Comparison of ENCODE assay signal across 8 mouse cellular contexts in the genomic region with DNA sequence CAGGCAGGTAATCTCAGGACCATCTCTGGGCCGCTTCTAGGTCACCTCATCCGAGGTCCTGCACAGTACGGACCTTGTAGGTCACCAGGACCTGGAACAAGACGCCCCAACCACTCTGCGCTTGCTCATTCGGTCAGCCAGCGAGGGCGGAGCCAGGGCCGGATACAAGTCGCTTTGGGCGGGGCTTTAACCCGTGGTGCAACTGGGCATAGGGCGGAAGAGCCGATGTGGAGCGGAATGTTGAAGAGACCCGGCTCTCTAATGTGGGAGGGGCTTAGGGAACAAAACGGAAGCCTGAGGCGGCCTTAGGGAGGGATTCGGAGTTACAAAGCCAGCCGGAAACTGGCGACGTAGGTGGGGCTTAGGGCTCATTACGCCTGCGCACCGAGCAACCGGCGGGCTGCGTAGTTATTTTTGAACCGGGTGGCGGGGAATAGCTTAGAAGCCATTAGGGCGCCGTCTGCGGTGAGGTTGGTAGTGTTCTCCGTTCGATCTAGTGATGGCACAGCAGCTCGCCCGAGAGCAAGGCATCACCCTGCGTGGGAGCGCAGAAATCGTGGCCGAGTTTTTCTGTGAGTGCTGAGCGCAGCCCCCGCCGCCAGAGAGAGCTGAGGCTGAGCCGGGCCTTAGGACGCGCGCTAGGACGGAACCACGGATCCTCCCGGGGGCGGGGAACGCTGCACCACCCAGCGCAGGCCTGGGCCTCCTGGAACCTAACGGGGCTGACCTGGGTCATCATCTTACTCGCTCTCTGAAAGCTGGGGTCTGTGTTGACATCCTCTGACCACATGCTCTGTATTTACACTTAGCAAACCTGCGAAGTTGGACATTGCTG. TPM values are rescaled to one million over a fixed set of nuclear protein-coding genes. Genes with fewer than 3 reads are reported as not detected.
DNase-seq lines count a peak whose midpoint lies in the region; ATAC-seq lines count a peak whose summit lies in the region.

Gene Mad2l1, plus strand, starts transcription at position 363 of the 835 bp plus-strand sequence.

- peak within 1 kb of the TSS; percentile 80 for H3K4me3 ChIP-seq in heart, embryonic 10.5 days
- peak within 1 kb of the TSS; percentile 85 for H3K4me3 ChIP-seq in kidney, embryonic 15.5 days (replicated peaks)

- H3K27ac ChIP-seq in heart, embryonic 10.5 days, result peak within 1 kb of the TSS; percentile 90
- peak within 1 kb of the TSS; percentile 91 for H3K27ac ChIP-seq in kidney, embryonic 15.5 days

- peaks cover 10% of the 10 kb centered on the region for H3K4me1 ChIP-seq in heart, embryonic 10.5 days
- H3K4me1 ChIP-seq in kidney, embryonic 15.5 days, result peaks cover 17% of the 10 kb centered on the region

- H3K27me3 ChIP-seq in heart, embryonic 10.5 days (ENCODE audit: insufficient read depth, poor library complexity, severe bottlenecking), result no peaks in the 10 kb centered on the region
- no peaks in the 10 kb centered on the region for H3K27me3 ChIP-seq in kidney, embryonic 15.5 days

- DNase-seq in B cell, adult 2 months, result peak; percentile 97
- peak; percentile 100 for DNase-seq in brain, adult 2 months (ENCODE audit: low read depth, low spot score)
- DNase-seq in heart, embryonic 10.5 days (ENCODE audit: low spot score), result peak; percentile 100
- DNase-seq in liver, result peak; percentile 99
- peak; percentile 97 for DNase-seq in spleen, postnatal 4 days (ENCODE audit: low spot score in 2 of 2)

- under 1% methylated on average over 57 of the region's 57 CpGs for WGBS in heart, embryonic 10.5 days
- WGBS in kidney, embryonic 15.5 days, result under 1% methylated on average over 57 of the region's 57 CpGs

- H3K9me3 ChIP-seq in heart, embryonic 10.5 days, result no peaks in the 10 kb centered on the region
- no peaks in the 10 kb centered on the region for H3K9me3 ChIP-seq in kidney, embryonic 15.5 days (replicated peaks)

- H3K9ac ChIP-seq in kidney, embryonic 15.5 days, result peak within 1 kb of the TSS; percentile 66

- H3K36me3 ChIP-seq in heart, embryonic 10.5 days, result peaks cover 18% of the 10 kb centered on the region
- H3K36me3 ChIP-seq in kidney, embryonic 15.5 days, result peaks cover 19% of the 10 kb centered on the region

- ATAC-seq in erythroblast, adult 5-6 weeks (replicated peaks; ENCODE audit: low FRiP score, poor library complexity, severe bottlenecking), result peak; percentile 96
- ATAC-seq in kidney, embryonic 15.5 days (replicated peaks; ENCODE audit: low FRiP score), result peak; percentile 99
- ATAC-seq in monocyte, adult 5-6 weeks (replicated peaks; ENCODE audit: insufficient number of reproducible peaks, low FRiP score, low TSS enrichment, poor library complexity, severe bottlenecking), result peak; percentile 98

- H3K4me2 ChIP-seq in kidney, embryonic 15.5 days, result peak within 1 kb of the TSS; percentile 69

RNA-seq across cellular contexts. Expression of gene Mad2l1, which starts in this region (rescaled TPM):
- 50.6 and 58.4 TPM in 2 replicates for total RNA-seq in erythroblast, adult 5-6 weeks (2015; ENCODE audit: low replicate concordance)
- total RNA-seq in erythroblast, adult 5-6 weeks (2017; ENCODE audit: low replicate concordance), result 35.8 and 38.6 TPM in 2 replicates
- polyA plus RNA-seq in heart, embryonic 10.5 days (2016; fragmentation: Nextera tagmentation; extraction: Ambion mirVana), result 88.9 and 115 TPM in 2 replicates
- polyA plus RNA-seq in kidney, embryonic 15.5 days (2015; fragmentation: Nextera tagmentation; extraction: Ambion mirVana), result 106 and 113 TPM in 2 replicates
- total RNA-seq in monocyte, adult 5-6 weeks (2017), result 6.0 to 13.7 TPM (median 11.3 TPM) in 3 replicates

Comparison
In these comparisons a context has a peak if more than half of its experiments do, and no peak if none do; other contexts are left out.
1. Peak in every context shown above with its lines: DNase-seq, ATAC-seq, H3K4me3 ChIP-seq and H3K27ac ChIP-seq.